Mouse (Mus musculus) erythroblast, embryonic 14.5 days (primary cell): Measurements from ENCODE around the gene Psma1.

Experiments
- GATA1 ChIP-seq: IDR thresholded peaks from 2 replicates; pipeline ENCODE4 v1.6.1; 2012; ENCODE audit warnings: low read length, inconsistent platforms, mixed read lengths
- TAL1 ChIP-seq: IDR thresholded peaks from 3 replicates; pipeline ENCODE4 v1.6.1; 2012; ENCODE audit warnings: low read length, inconsistent platforms, mixed read lengths

DNA sequence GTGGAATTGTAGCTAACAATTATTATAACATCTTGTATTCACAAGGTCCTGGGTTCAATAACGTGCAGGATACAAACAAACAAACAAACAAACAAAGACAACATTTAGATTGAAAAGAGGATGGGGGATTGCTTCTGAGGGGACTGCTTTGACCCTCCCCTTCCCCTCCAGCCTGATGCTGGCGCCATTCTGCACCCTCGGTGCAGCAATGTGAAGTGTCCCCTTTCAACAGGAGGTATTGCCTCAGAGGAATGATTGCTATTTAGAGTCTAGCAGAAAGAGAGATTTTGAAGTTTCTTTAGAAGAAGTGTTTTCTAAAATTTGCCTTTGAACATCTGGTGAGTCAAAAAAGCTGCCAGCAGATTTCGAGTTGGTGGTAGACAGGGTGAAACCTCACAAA lies 23.3 kb upstream of the Psma1 start:
- no peak for TF ChIP-seq TAL1
- no peak for TF ChIP-seq GATA1
